ENCODE assay signal across 22 mouse cellular contexts in the genomic region with DNA sequence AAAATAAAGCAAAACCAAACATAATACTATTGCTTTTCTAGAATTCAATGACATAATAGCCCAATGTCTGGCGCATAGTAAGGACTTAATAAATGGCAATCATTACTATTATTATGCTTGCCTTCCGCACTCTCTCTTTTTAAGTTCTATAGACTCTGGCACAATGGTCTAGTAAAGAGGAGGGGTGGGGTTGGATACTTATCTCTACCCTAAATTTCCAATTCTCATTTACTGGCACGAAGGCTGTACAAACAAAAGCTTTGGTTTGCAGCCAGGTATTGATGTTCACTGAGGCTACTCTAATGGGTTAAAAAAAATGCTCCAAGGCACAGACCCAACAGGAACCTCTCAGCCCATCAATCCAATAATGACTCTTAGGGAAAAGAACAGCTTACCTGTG.
"Had no signal": no experiment of that assay in that cellular context is flagged by ENCODE, and none has a peak within 500 bp of the region (broad histone marks: within the 10 kb centered on the region; RNA-seq: fewer than 3 reads in every experiment).

No protein-coding gene starts in this region.

- H3K9ac ChIP-seq: kidney, embryonic 15.5 days; limb, embryonic 12.5 days; limb, embryonic 15.5 days; liver, embryonic 14.5 days; liver, postnatal 0 days; lung, embryonic 14.5 days; midbrain, embryonic 12.5 days; midbrain, embryonic 15.5 days; neural tube, embryonic 12.5 days; neural tube, embryonic 15.5 days; stomach, embryonic 15.5 days had no signal

- H3K27ac ChIP-seq: kidney, embryonic 15.5 days; limb, embryonic 12.5 days; limb, embryonic 15.5 days; liver, embryonic 14.5 days; macrophage; midbrain, embryonic 12.5 days; midbrain, embryonic 15.5 days; neural tube, embryonic 12.5 days; neural tube, embryonic 15.5 days; stomach, embryonic 15.5 days had no signal

- H3K4me1 ChIP-seq: kidney, embryonic 15.5 days; limb, embryonic 12.5 days; limb, embryonic 15.5 days; neural tube, embryonic 15.5 days; stomach, embryonic 15.5 days had no signal

- H3K4me2 ChIP-seq: kidney, embryonic 15.5 days; limb, embryonic 12.5 days; limb, embryonic 15.5 days; liver, embryonic 11.5 days; lung, embryonic 14.5 days; midbrain, embryonic 12.5 days; midbrain, embryonic 15.5 days; neural tube, embryonic 12.5 days; neural tube, embryonic 15.5 days; stomach, embryonic 15.5 days had no signal

- H3K27me3 ChIP-seq: kidney, embryonic 15.5 days; limb, embryonic 12.5 days; limb, embryonic 15.5 days; midbrain, embryonic 15.5 days; stomach, embryonic 15.5 days had no signal

- H3K9me3 ChIP-seq: kidney, embryonic 15.5 days; limb, embryonic 12.5 days; limb, embryonic 15.5 days; midbrain, embryonic 12.5 days; midbrain, embryonic 15.5 days; neural tube, embryonic 12.5 days; neural tube, embryonic 15.5 days; stomach, embryonic 15.5 days had no signal

- H3K36me3 ChIP-seq: kidney, embryonic 15.5 days; limb, embryonic 12.5 days; limb, embryonic 15.5 days; midbrain, embryonic 12.5 days; midbrain, embryonic 15.5 days; neural tube, embryonic 12.5 days; neural tube, embryonic 15.5 days; stomach, embryonic 15.5 days had no signal

- H3K4me3 ChIP-seq: kidney, embryonic 15.5 days; limb, embryonic 12.5 days; limb, embryonic 15.5 days; midbrain, embryonic 12.5 days; midbrain, embryonic 15.5 days; neural tube, embryonic 12.5 days; neural tube, embryonic 15.5 days; stomach, embryonic 15.5 days had no signal

- DNase-seq: kidney, postnatal 10 days; kidney, postnatal 36 days; left cerebral cortex, postnatal 4 days; liver, postnatal 0 days; lung, embryonic 14.5 days; retina, postnatal 1 day; right cerebral cortex, postnatal 25 days; spleen, adult 18-20 months; thymus, adult 18-20 months; thymus, postnatal 36 days had no signal

- ATAC-seq: liver, postnatal 0 days; lung, postnatal 0 days; midbrain, embryonic 15.5 days had no signal
